Mouse (Mus musculus) large intestine, adult 2 months (tissue): ENCODE data around the gene Rps25. TPM values are rescaled to one million over a fixed set of nuclear protein-coding genes. Genes with fewer than 3 reads are reported as not detected.
"Not testable (repeated sequence)": the region's sequence is repeated elsewhere in the genome, so short reads cannot be mapped to it uniquely, and the experiment has no call there.

Source experiments
- DNase-seq: peaks from one replicate; pipeline ENCODE4 v3.0.0-alpha.2; 2012; ENCODE audit warnings: low read depth, low spot score
- WGBS: fragments of 180-500 bp; shearing (Covaris S2); methylation state at CpG from one replicate; pipeline ENCODE4 v1.1.7; 2018; 5-methylcytosine and 5-hydroxymethylcytosine counted together
- polyA plus RNA-seq: library from polyadenylated mRNA; depleted of rRNA; stranded (reverse); fragments of >200 nt; gene quantifications from 2 replicates; pipeline ENCODE4 v1.2.3, GENCODE M21; 2012; rRNA removed

Rps25 gene
- 281 and 376 TPM in 2 replicates for polyA plus RNA-seq

DNA sequence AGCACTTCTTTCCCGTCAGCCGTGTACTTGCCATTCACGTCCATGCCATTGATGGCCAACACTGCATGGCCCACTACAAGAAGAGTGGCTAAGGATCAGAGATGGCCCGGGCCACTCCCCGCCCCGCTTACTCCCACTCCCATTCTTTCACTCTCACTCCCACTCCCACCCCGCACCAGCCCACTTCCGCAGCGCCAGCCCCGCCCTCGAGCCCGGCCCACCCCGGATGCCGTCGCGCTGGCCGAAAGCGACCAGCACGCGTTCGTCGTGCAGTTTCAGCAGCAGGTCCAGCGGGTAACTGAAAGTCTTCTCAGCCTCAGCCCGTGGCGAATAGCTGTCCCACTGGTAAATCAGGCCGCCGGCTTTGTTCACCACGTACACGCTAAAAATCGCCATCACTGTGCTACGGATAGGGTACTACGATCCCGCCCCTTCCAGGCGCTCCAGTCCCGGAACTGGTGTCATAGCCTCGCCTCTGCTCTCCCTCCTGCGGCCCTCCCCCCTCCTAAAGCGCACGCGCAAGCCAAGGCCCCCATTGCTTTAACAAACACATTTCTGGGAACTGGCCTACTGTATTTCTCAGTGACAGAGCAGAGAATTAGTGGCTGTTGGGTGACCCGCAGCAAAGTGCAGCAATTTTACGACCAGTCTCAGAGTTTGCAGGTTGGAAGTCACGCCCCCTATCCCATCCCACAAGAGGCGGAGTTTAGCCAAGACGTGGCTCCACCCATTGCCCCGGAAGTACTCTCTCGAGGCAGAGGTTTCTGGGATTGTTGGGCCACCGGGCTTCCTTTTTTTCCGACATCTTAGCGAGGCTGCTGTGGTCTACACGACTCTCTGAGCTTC is at the start of gene Rps25, which contains the start of gene Trappc4:
Gene Rps25 (plus strand): TSS at position 234 of the 846 bp plus-strand sequence.
Gene Trappc4 (minus strand): TSS at position 695 of the 846 bp plus-strand sequence.
- peak; percentile 89 for DNase-seq
- under 1% methylated on average over 51 of the region's 51 CpGs for WGBS

DNA sequence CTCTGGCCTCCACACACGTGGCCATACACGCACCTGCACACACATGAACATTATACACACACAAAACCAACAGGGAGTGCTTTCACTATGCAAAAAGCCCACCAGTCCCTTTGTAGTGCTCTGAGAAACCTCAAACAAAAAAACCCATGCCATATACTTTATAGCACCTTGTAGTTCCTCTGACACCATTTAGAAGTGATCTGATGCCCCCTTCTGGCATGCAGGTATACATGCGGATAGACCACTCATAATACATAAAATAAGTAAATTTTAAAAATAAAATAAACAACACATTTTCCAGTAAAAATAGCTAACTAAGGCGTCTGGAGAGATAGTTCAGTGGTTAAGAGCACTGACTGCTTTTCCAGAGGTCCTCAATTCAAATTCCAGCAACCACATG is 49.7 kb upstream of the Rps25 start:
- WGBS: 64% methylated on average over 4 of the region's 4 CpGs
- DNase-seq: no peak

DNA sequence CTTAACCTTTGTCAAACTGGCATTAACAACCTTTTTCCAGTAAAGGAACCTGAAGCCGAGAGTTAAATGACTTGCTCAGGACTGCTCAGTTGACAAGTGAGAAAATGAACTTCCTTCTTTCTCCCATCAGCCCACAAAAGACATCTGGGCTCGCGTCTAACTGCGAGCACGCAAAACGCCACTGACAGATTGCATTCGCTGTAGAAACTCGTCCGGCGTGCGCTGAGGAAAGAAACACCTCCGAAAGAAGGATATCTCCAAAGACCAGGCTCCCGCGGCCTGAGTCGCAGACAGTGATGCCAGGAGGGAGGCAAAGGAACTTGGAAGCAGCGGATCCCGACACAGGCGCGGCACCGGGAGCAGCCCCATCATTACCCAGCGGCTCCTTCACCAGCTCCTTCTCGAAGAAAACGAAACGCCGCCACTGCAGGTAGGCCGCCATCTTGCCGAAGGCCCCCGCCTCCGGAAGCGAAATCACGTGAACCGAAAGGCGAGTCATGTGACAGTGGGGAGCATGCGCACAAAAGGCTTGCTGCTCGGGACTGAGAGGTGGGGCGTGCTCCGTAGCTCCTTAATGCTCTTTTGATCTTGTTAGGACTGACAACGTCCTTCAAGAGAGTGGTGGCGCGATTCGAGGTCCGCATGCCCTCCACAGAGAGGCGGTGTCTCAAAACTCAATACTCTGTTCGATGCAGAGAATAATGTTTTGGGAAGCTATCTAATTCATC is 45.6 kb upstream of the Rps25 start, which contains the start of gene Vps11:
Gene Vps11 (minus strand): TSS at position 481 of the 728 bp plus-strand sequence.
- WGBS: under 1% methylated on average over 44 of the region's 44 CpGs
- peak; percentile 81 for DNase-seq

DNA sequence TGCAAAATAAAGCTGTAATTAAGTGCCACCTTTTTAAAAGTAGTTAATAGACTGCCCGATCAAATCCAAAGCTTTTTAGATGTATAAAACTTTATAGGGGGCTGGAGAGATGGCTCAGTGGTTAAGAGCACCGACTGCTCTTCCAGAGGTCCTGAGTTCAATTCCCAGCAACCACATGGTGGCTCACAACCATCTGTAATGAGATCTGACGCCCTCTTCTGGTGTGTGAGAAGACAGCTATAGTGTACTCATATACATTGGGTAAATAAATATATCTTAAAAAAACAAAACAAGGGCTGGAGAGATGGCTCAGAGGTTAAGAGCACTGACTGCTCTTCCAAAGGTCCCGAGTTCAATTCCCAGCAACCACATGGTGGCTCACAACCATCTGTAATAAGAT is 45.0 kb upstream of the Rps25 start:
- WGBS: 32% methylated on average over 4 of the region's 4 CpGs
- not testable (repeated sequence) for DNase-seq

DNA sequence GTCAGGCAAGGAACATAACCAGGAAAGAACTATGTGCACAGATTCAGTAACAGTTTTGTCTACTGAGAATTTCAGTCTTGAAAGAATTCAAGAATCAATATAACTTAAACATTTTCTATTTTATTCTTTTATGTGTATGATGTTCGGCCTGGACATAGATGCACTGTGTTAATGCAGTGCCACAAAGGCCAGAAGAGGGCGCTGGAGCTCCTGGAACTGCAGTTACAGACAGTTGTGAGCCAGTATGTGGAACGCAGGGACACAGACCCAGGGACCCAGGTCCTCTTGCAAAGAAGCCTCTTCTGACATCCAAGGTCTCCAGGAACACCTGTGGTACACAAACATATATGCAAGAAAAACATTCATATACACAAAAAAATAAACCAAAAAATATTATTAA is 42.5 kb upstream of the Rps25 start:
- 67% methylated on average over 3 of the region's 3 CpGs for WGBS
- DNase-seq: no peak

DNA sequence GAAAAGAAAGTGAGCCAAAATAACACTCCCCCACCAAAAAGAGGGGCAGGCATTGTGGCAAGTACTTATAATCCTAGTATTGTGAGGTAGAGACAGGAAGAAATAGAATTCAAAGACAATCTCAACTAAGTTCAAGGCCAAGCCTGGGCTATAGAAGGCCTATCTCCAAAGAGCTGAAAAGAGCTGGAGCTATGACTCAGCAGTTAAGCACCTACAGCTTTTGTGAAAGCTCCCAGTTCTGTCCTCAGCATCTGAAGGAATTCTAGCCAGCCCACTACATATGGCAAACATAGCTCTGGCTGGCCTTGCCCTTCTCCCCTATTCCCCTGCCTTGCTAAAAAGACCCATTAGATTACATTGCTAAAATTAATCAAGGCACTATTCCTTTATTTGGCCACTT is 33.6 kb upstream of the Rps25 start:
- no peak for DNase-seq

DNA sequence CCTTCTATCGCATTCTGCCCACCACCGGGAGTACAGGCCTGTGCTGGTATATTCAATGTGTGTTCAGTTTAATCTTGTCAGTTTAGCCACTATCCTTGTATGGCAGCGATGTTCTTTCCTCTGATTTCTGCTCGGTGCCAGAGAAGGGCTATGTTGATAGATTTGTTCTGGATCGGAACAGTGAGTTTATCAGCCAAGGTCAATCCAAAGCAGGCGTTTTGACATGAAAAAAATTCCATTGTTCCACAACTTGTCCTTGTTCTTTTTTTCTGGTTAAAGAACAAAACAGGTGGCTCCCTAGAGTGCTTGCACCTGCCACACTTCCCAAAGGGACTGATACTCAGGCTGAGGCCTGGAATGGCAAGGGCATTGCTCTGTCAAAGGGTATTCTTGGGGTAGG is 30.8 kb upstream of the Rps25 start:
- WGBS: 89% methylated on average over 6 of the region's 6 CpGs
- DNase-seq: no peak

DNA sequence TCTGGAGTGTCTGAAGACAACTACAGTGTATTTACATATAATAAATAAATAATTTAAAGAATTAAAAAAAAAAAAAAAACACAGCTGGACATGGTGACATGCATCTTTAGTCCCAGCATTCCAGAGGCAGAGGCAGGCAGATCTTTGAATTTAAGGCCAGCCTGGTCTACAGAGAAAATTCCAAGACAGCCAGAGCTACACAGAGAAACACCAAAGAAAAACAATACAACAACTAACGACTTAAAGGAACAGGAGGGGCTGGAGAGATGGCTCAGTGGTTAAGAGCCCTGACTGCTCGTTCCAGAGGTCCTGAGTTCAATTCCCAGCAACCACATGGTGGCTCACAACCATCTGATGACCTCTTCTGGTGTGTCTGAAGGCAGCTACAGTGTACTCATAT is 29.6 kb upstream of the Rps25 start:
- DNase-seq: not testable (repeated sequence)
- 79% methylated on average over 2 of the region's 2 CpGs for WGBS

DNA sequence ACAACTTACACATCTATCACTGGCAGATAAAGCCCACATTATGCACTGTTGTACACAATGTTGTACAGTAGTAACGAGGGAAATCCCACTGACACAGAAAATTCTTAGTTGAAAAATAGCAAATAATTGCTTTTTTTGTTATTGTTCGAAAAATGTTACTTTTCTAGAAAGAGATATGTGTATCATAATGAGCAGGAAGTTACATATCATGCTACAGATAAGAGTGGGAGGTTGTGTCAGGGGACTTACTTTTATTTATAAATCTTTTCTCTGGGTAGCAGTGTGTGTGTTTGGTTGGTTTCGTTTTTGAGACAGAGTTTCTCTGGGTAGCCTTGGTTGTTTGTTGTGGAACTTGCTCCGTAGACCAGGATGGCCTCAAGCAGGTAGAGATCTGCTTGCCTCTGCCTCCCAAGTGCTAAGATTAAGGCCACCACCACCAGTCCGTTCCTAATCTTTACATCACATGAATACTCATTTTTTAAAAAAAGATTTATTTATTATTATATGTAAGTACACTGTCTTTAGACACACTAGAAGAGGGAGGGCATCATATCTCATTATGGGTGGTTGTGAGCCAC is 28.7 kb upstream of the Rps25 start:
- 72% methylated on average over 5 of the region's 5 CpGs for WGBS
- DNase-seq: no peak

DNA sequence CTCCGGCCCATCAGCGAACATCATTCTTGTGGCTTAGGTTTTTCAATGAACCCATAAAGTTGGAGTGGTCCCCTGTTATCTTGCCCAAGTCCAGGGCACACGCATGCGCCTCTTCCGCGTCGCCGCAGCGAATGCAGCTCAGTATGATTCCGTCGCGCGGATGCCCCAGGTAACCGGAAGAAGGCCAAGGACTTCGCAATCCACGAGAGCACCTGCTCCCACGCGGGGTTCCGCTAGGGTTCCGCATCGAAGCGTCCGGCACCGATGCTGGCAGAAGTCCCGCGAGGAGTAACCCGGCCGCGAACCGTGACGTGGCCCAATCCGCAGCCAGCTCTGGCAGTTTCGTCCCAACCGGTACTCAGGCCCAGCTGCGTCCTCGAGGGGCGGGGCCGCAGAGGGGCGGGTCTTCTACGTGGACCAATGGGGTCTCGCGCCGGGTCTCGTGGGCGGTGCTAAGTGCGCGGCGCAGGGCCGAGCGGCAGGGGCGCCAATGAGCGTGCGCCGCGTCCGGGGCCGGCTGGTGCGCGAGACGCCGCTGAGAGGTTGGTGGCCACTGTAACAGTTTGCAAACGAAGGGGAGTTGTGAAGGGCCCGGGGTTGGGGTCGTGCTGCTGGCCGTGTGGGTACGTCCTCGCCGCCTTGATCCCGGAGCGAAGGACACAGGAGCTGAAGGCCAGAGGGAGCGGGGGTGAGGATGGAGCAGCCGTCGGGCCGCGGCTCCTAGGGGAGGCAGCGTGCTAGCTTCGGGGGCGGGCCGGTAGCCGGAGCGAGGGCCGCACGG is 27.7 kb upstream of the Rps25 start, which contains the start of gene Hyou1:
Gene Hyou1 (plus strand): TSS at position 437 of the 781 bp plus-strand sequence.
- peak; percentile 92 for DNase-seq
- WGBS: under 1% methylated on average over 83 of the region's 83 CpGs

DNA sequence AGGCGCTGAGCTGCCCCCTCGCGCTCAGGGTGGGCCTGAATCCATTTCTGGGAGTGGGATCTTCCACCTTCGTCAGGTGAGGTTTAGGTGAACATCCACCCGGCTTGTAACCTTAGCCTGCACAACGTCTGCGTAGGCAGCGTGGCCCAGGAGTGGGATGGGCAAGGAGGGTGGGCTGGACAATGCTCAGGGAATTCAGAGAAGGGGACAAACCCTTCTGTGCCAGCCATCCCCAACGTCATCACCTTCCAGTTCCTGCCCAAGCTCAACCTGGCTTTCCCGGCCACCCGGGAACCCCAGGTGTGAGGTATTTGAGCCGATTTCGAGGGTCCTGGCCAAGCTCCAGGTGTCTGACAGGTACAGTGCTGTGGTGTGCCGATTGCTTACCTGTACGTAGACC is 27.1 kb upstream of the Rps25 start:
- no peak for DNase-seq
- WGBS: 3% methylated on average over 15 of the region's 15 CpGs

DNA sequence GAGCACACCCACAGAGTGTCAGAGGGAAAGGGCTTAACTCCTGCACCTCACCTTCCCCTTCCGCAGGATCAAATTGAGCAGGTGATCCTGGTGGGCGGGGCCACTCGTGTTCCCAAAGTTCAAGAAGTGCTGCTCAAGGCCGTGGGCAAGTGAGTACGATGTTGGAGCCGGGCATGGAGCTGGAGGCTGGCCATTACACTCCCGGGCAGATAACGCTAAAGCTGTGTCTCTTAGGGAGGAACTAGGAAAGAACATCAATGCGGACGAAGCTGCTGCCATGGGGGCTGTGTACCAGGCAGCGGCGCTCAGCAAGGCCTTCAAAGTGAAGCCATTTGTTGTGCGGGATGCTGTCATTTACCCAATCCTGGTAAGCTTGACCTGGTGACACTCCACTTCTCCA is 22.3 kb upstream of the Rps25 start:
- DNase-seq: no peak
- 85% methylated on average over 13 of the region's 13 CpGs for WGBS

DNA sequence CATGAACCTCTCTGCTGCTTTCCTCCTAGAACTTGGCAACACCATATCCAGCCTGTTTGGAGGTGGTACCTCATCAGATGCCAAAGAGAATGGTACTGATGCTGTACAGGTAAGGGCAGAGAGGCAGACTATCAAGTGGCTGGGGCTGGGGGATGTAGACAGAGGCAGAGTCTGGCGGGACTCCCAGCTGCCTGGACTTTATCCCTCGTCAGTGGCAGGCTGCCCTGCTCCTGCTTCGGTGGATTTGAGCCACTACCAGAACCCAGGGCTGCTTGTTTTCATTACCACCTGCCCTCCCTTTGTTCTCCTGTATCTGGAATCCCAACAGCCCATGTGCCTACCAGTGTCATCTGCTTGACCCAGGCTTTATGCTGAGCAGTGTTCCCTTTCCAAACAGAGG is 19.7 kb upstream of the Rps25 start:
- 51% methylated on average over 3 of the region's 3 CpGs for WGBS
- no peak for DNase-seq

DNA sequence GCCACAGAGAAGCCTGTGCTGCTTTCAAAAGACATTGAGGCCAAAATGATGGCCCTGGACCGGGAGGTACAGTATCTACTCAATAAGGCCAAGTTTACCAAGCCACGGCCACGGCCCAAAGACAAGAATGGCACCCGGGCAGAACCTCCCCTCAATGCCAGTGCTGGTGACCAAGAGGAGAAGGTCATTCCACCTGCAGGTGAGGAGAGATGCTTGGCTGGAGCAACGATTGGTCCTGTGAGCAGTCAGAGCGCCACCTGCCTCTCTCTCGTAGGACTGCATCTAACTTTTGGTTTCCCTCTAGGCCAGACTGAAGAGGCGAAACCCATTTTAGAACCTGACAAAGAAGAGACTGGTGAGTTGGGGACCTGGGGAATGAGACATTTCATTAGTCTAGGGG is 17.7 kb upstream of the Rps25 start:
- no peak for DNase-seq
- 54% methylated on average over 8 of the region's 8 CpGs for WGBS

DNA sequence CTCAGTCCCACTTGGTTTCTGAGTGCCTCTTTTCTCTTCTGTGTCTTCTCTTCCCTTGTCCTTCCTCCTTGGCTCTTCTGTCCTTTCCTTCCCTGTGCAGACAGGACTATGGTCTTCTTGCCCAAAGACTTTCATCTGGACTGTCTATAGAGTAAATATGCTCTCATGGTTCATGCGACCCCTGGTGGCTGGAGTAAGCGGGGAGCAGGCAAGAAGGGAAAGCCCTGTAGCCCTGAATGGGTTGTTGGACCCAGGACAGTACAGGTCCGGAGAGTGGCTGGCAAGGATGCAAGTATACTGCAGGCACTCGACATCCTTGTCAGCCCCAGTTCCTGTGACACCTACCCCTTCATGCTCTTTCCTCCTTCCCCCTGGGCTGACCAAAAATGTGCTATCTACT is 15.5 kb upstream of the Rps25 start:
- DNase-seq: peak; percentile 53
- WGBS: 18% methylated on average over 4 of the region's 4 CpGs

DNA sequence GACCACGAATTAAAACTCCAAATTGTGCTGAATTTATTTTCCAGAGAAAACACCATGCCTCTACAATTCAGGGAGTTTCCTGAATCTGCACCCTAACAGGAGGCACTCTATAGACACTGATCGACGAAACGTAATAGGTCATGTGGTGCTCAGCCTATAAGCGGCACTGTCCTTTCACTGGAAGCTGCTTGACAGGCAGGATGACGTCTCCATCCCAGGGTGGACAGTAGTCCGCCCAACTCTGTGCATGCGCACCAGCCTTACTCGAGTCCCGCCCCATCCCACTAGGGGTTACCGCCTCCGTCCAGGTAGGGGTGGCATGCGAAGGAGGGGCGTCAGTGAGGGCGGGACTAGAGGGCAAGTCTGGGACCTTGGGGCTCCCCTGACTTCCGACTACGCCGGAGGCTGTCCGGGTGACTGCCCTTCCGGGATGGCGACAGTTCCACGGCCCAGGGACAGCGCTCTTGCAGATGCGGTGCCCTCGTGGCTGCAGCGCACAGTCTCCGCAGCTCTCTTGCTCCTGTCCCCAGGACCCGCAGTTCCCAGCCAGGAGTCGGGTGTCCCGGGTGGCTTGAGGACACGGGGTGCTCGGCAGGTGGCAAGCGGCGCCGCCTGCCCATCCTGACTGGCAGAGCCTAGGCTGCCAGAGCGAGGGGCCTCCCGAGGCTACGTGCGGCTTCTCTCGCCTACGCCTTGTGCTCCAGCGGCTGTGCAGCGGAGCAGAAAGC is 10.1 kb upstream of the Rps25 start, which contains the start of gene Slc37a4:
Gene Slc37a4 (plus strand): TSS at position 169 of the 728 bp plus-strand sequence.
- DNase-seq: peak; percentile 99
- WGBS: under 1% methylated on average over 43 of the region's 43 CpGs

DNA sequence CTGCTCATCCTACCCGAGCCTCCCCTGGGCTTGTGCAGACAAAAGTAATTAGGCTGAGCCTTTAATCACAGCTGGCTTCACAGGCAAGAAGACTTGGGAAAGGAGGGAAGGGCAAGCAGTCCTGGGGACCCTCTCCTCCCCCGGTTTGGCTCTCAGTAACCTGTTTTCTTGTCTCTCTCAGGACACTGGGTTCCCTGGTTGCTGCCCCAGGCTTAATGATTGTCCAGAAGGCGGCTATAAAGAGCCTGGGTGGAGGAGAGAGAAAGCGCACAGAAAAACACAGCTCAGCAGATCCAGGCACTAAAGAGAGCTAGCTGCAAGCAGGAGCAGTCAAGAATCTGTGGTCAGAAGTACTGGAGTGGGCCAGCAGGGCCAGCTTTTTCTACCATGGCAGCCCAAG is 8.9 kb upstream of the Rps25 start:
- peak; percentile 48 for DNase-seq
- WGBS: 11% methylated on average over 4 of the region's 4 CpGs

DNA sequence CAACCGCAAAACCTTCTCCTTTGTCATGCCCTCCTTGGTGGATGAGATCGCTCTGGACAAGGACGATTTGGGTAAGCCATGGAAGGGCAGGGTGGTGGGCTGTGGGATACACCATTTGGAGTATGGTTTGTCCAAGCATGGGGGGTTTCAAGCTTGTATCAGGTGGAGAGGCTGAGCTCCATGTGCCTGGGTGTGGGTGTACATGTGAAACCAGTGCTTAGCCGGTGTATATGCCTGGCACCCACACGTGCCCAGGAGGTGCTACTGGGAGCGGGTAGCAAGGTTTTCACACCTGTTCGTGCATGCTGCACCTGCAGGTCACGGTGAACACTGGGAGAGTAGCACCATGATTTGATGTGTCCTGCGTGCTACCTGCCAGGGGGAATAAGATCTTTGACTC is 8.4 kb upstream of the Rps25 start:
- DNase-seq: no peak
- WGBS: 36% methylated on average over 9 of the region's 9 CpGs
